Mouse (Mus musculus) embryonic facial prominence, embryonic 15.5 days (tissue): ENCODE measurements around the gene Tsc22d4. TPM values are rescaled to one million over a fixed set of nuclear protein-coding genes. Genes with fewer than 3 reads are reported as not detected.
"Not testable (repeated sequence)": the region's sequence is repeated elsewhere in the genome, so short reads cannot be mapped to it uniquely, and the experiment has no call there.

ENCODE experiments used
- ATAC-seq: fragments of 200-750 bp; cut with Nextera tagmentation; 2 replicates; pipeline ENCODE4 v1.8.0; 2017; ENCODE audit warnings: low read depth, moderate TSS enrichment; ENCODE audit not compliant: insufficient number of reproducible peaks, low FRiP score, low TSS enrichment
- H3K27ac ChIP-seq: fragments of 300-500 bp; sonication (generic); replicated peaks from 2 replicates; pipeline ENCODE4 v1.5.1; 2015; ENCODE audit warnings: mild to moderate bottlenecking, inconsistent platforms
- H3K27me3 ChIP-seq: fragments of 300-500 bp; sonication (generic); 2 replicates; pipeline ENCODE4 v1.6.1; 2015; ENCODE audit warnings: inconsistent platforms
- H3K36me3 ChIP-seq: fragments of 300-500 bp; sonication (generic); 2 replicates; pipeline ENCODE4 v1.6.1; 2015; ENCODE audit warnings: mild to moderate bottlenecking, inconsistent platforms
- H3K4me1 ChIP-seq: fragments of 300-500 bp; sonication (generic); 2 replicates; pipeline ENCODE4 v1.6.1; 2015; ENCODE audit warnings: inconsistent platforms
- H3K4me2 ChIP-seq: fragments of 300-500 bp; sonication (generic); replicated peaks from 2 replicates; pipeline ENCODE4 v1.6.1; 2015; ENCODE audit warnings: mild to moderate bottlenecking, inconsistent platforms
- H3K4me3 ChIP-seq: fragments of 300-500 bp; sonication (generic); replicated peaks from 2 replicates; pipeline ENCODE4 v1.5.1; 2015; ENCODE audit warnings: mild to moderate bottlenecking, inconsistent platforms
- H3K9ac ChIP-seq: fragments of 300-500 bp; sonication (generic); 2 replicates; pipeline ENCODE4 v1.6.1; 2015; ENCODE audit warnings: inconsistent platforms
- H3K9me3 ChIP-seq: fragments of 300-500 bp; sonication (generic); replicated peaks from 2 replicates; pipeline ENCODE4 v1.6.1; 2016; ENCODE audit warnings: inconsistent platforms
- WGBS: fragments of 180-500 bp; shearing (Covaris S2); methylation state at CpG from one replicate; pipeline ENCODE4 v1.1.7; 2015; 5-methylcytosine and 5-hydroxymethylcytosine counted together
- polyA plus RNA-seq: library from polyadenylated mRNA; unstranded; fragments of >200 nt; fragmentation: Nextera tagmentation; extraction: Ambion mirVana; gene quantifications from 2 replicates; pipeline ENCODE4 v1.2.1, GENCODE M21; 2015

Gene Tsc22d4
- polyA plus RNA-seq, 1 experiment from 2014 or later = 175 TPM

- Histone ChIP-seq H3K27me3 (no peaks in the 10 kb centered on the region), H3K27ac (no peak overlapping the region), H3K9ac (no peak overlapping the region), H3K36me3 (peaks cover 8% of the 10 kb centered on the region), H3K4me3 (peak overlapping the region; percentile 66; the same call in 1 of the 2 replicates), H3K4me2 (peak overlapping the region; percentile 94), H3K4me1 (peaks cover 41% of the 10 kb centered on the region), H3K9me3 (no peaks in the 10 kb centered on the region)
- no peak for ATAC-seq
- 51% methylated on average over 10 of the region's 10 CpGs for WGBS
These were observed 3.5 kb upstream of the Tsc22d4 start for GRCm38 (mm10) chr5:137742048-137742447.

GRCm38 (mm10) chr5:137742836-137743235 lies 2.7 kb upstream of the Tsc22d4 start:
- Histone ChIP-seq H3K4me1 (peaks cover 47% of the 10 kb centered on the region), H3K36me3 (peaks cover 3% of the 10 kb centered on the region), H3K4me2 (no peak overlapping the region), H3K9me3 (no peaks in the 10 kb centered on the region), H3K9ac (no peak overlapping the region), H3K4me3 (no peak overlapping the region), H3K27me3 (no peaks in the 10 kb centered on the region), H3K27ac (no peak overlapping the region)
- WGBS = 92% methylated on average over 6 of the region's 6 CpGs
- no peak for ATAC-seq

- Histone ChIP-seq H3K9me3 (no peaks in the 10 kb centered on the region), H3K4me1 (peaks cover 54% of the 10 kb centered on the region), H3K27ac (no peak overlapping the region), H3K36me3 (no peaks in the 10 kb centered on the region), H3K4me2 (no peak overlapping the region), H3K4me3 (no peak overlapping the region), H3K27me3 (no peaks in the 10 kb centered on the region), H3K9ac (no peak overlapping the region)
- no peak for ATAC-seq
- WGBS = 62% methylated on average over 7 of the region's 7 CpGs
These were observed 1.3 kb upstream of the Tsc22d4 start for GRCm38 (mm10) chr5:137744197-137744596.

- no peaks in the 10 kb centered on the region for H3K9me3 ChIP-seq
- H3K4me3 ChIP-seq = peak overlapping the region; percentile 72
- peak overlapping the region; percentile 95 for H3K4me2 ChIP-seq
- ATAC-seq = peak; percentile 20; the same call in 1 of the 2 replicates
- WGBS = under 1% methylated on average over 20 of the region's 20 CpGs
- H3K27ac ChIP-seq = peak overlapping the region; percentile 97
- peaks cover 42% of the 10 kb centered on the region for H3K4me1 ChIP-seq
- H3K27me3 ChIP-seq = no peaks in the 10 kb centered on the region
- peaks cover 14% of the 10 kb centered on the region for H3K36me3 ChIP-seq
- H3K9ac ChIP-seq = peak overlapping the region; percentile 86
These were observed 836 bp downstream of the Tsc22d4 start for GRCm38 (mm10) chr5:137746282-137746850.

GRCm38 (mm10) chr5:137746851-137747325 lies 1.4 kb downstream of the Tsc22d4 start:
- peak overlapping the region; percentile 72 for H3K4me3 ChIP-seq
- peak overlapping the region; percentile 95 for H3K4me2 ChIP-seq
- H3K9me3 ChIP-seq = no peaks in the 10 kb centered on the region
- ATAC-seq = no peak
- 1% methylated on average over 16 of the region's 16 CpGs for WGBS
- no peaks in the 10 kb centered on the region for H3K27me3 ChIP-seq
- peaks cover 19% of the 10 kb centered on the region for H3K36me3 ChIP-seq
- peak overlapping the region; percentile 86 for H3K9ac ChIP-seq
- peaks cover 37% of the 10 kb centered on the region for H3K4me1 ChIP-seq
- H3K27ac ChIP-seq = peak overlapping the region; percentile 97

- peaks cover 35% of the 10 kb centered on the region for H3K4me1 ChIP-seq
- WGBS = 3% methylated on average over 26 of the region's 26 CpGs
- peak; percentile 9; the same call in 1 of the 2 replicates for ATAC-seq
These were observed 1.9 kb downstream of the Tsc22d4 start for GRCm38 (mm10) chr5:137747326-137747961.

GRCm38 (mm10) chr5:137748130-137748770 lies 2.7 kb downstream of the Tsc22d4 start:
- peaks cover 40% of the 10 kb centered on the region for H3K4me1 ChIP-seq
- no peak for ATAC-seq
- no peaks in the 10 kb centered on the region for H3K9me3 ChIP-seq
- 22% methylated on average over 5 of the region's 5 CpGs for WGBS
- peaks cover 32% of the 10 kb centered on the region for H3K36me3 ChIP-seq
- H3K9ac ChIP-seq = 0 out of 2 replicates have a peak overlapping the region, but pooled peaks have one; percentile 9
- peak overlapping the region; percentile 95 for H3K4me2 ChIP-seq
- peak overlapping the region; percentile 72 for H3K4me3 ChIP-seq
- H3K27me3 ChIP-seq = no peaks in the 10 kb centered on the region
- H3K27ac ChIP-seq = peak overlapping the region; percentile 97; the same call in 1 of the 2 replicates

More at GRCm38 (mm10) chr5:137747326-137747961, 1.9 kb downstream of the Tsc22d4 start:
- Histone ChIP-seq H3K36me3 (peaks cover 24% of the 10 kb centered on the region), H3K4me2 (peak overlapping the region; percentile 95), H3K27me3 (no peaks in the 10 kb centered on the region), H3K4me3 (peak overlapping the region; percentile 72), H3K9ac (peak overlapping the region; percentile 86), H3K9me3 (no peaks in the 10 kb centered on the region), H3K27ac (peak overlapping the region; percentile 97)

GRCm38 (mm10) chr5:137749196-137749836 lies 3.8 kb downstream of the Tsc22d4 start:
- Histone ChIP-seq H3K27me3 (no peaks in the 10 kb centered on the region), H3K4me2 (peak overlapping the region; percentile 95), H3K9me3 (no peaks in the 10 kb centered on the region), H3K4me1 (peaks cover 40% of the 10 kb centered on the region), H3K9ac (no peak overlapping the region), H3K4me3 (peak overlapping the region; percentile 72; the same call in 1 of the 2 replicates), H3K27ac (peak overlapping the region; percentile 97), H3K36me3 (peaks cover 41% of the 10 kb centered on the region)
- ATAC-seq = no peak
- WGBS = 39% methylated on average over 6 of the region's 6 CpGs

- 92% methylated on average over 6 of the region's 8 CpGs for WGBS
- not testable (repeated sequence) for H3K9me3 ChIP-seq, H3K4me2 ChIP-seq, ATAC-seq, H3K9ac ChIP-seq, H3K27me3 ChIP-seq, H3K4me3 ChIP-seq, H3K27ac ChIP-seq
- peaks cover 38% of the 10 kb centered on the region for H3K4me1 ChIP-seq
- peaks cover 43% of the 10 kb centered on the region for H3K36me3 ChIP-seq
These were observed 4.7 kb downstream of the Tsc22d4 start for GRCm38 (mm10) chr5:137750212-137750611.

- Histone ChIP-seq H3K4me3 (no peak overlapping the region), H3K27ac (no peak overlapping the region), H3K4me2 (no peak overlapping the region), H3K36me3 (peaks cover 54% of the 10 kb centered on the region), H3K9ac (no peak overlapping the region), H3K4me1 (peaks cover 40% of the 10 kb centered on the region), H3K27me3 (no peaks in the 10 kb centered on the region), H3K9me3 (no peaks in the 10 kb centered on the region)
- ATAC-seq = no peak
- WGBS = 91% methylated on average over 13 of the region's 13 CpGs
These were observed 5.8 kb downstream of the Tsc22d4 start for GRCm38 (mm10) chr5:137751221-137751887.
